Mouse (Mus musculus) CH12.LX (cell line): Measurements from ENCODE around the gene Pprc1. TPM values are rescaled to one million over a fixed set of nuclear protein-coding genes. Genes with fewer than 3 reads are reported as not detected.

ENCODE experiments used
- DNase-seq: peaks from one replicate; pipeline ENCODE4 v3.0.0-alpha.2; 2013; ENCODE audit errors: extremely low read depth
- H3K27ac ChIP-seq: 2 replicates; pipeline ENCODE4 v1.5.1; 2012; ENCODE audit warnings: low read depth, mild to moderate bottlenecking, control low read depth, moderate library complexity; ENCODE audit not compliant: insufficient read depth
- H3K27me3 ChIP-seq: replicated peaks from 2 replicates; pipeline ENCODE3; 2012; ENCODE audit warnings: inconsistent platforms
- H3K36me3 ChIP-seq, 2 experiments: replicated peaks in 1 of 2; 2 replicates each; pipeline versions ENCODE3 to v1.6.1; 2012; ENCODE audit warnings: inconsistent platforms in 1 of 2, low read length in 1 of 2, mild to moderate bottlenecking in 1 of 2, mixed read lengths in 1 of 2, moderate library complexity in 1 of 2; ENCODE audit not compliant: control insufficient read depth in 1 of 2, insufficient read depth in 1 of 2
- H3K4me1 ChIP-seq, 2 experiments: 2 replicates each; pipeline ENCODE4 v1.6.1; 2012; ENCODE audit warnings: inconsistent platforms in 1 of 2, moderate library complexity in 1 of 2; ENCODE audit not compliant: insufficient read depth in 2 of 2, control insufficient read depth in 1 of 2
- H3K4me2 ChIP-seq: 2 replicates; pipeline ENCODE4 v1.6.1; 2012; ENCODE audit warnings: low read depth, mild to moderate bottlenecking, control low read depth; ENCODE audit not compliant: poor library complexity, insufficient read depth, severe bottlenecking
- H3K4me3 ChIP-seq, 3 experiments: fragments of 150-350 bp in 1 of 3; sonication (generic) in 1 of 3; replicated peaks in 1 of 3; 2 replicates each; pipeline versions ENCODE3 to v1.5.1; 2011 to 2012; ENCODE audit warnings: low read depth in 2 of 3, low read length in 2 of 3, mild to moderate bottlenecking in 2 of 3, moderate library complexity in 2 of 3, control low read depth in 1 of 3, improper control_type of control experiment in 1 of 3, inconsistent platforms in 1 of 3, mixed read lengths in 1 of 3; ENCODE audit not compliant: poor library complexity in 1 of 3
- H3K79me2 ChIP-seq: replicated peaks from 2 replicates; pipeline ENCODE4 v1.6.1; 2012; ENCODE audit warnings: mild to moderate bottlenecking, moderate library complexity; ENCODE audit not compliant: control insufficient read depth, poor library complexity, insufficient read depth, severe bottlenecking; ENCODE audit errors: extremely low read depth
- H3K9ac ChIP-seq: 2 replicates; pipeline ENCODE4 v1.6.1; 2012; ENCODE audit warnings: low read depth, mild to moderate bottlenecking, control low read depth, moderate library complexity; ENCODE audit not compliant: insufficient read depth
- H3K9me3 ChIP-seq: replicated peaks from 2 replicates; pipeline ENCODE3; 2012; ENCODE audit warnings: low read length, inconsistent platforms, mixed read lengths
- BHLHE40 ChIP-seq: IDR thresholded peaks from 2 replicates; pipeline ENCODE4 v1.6.1; 2011; ENCODE audit warnings: mild to moderate bottlenecking, low read depth, low read length, improper control_type of control experiment
- CHD1 ChIP-seq: IDR thresholded peaks from 2 replicates; pipeline ENCODE4 v1.6.1; 2012; ENCODE audit warnings: low read depth, low read length, improper control_type of control experiment, inconsistent platforms
- E2F4 ChIP-seq: IDR thresholded peaks from 2 replicates; pipeline ENCODE4 v1.6.1; 2011; ENCODE audit warnings: low read depth, low read length, improper control_type of control experiment; ENCODE audit not compliant: insufficient replicate concordance
- ELF1 ChIP-seq: IDR thresholded peaks from 2 replicates; pipeline ENCODE4 v1.6.1; 2014; ENCODE audit warnings: low read depth, mild to moderate bottlenecking, inconsistent platforms, low read length, improper control_type of control experiment
- ETS1 ChIP-seq: conservative IDR thresholded peaks from 2 replicates; pipeline ENCODE4 v1.6.1; 2012; ENCODE audit warnings: low read depth, mild to moderate bottlenecking, inconsistent platforms, low read length, improper control_type of control experiment, moderate library complexity
- GABPA ChIP-seq: IDR thresholded peaks from 2 replicates; pipeline ENCODE4 v1.6.1; 2012; ENCODE audit warnings: low read depth, low read length, improper control_type of control experiment, inconsistent platforms; ENCODE audit not compliant: insufficient replicate concordance
- HCFC1 ChIP-seq: IDR thresholded peaks from 2 replicates; pipeline ENCODE4 v1.6.1; 2012; ENCODE audit warnings: low read depth, mild to moderate bottlenecking, inconsistent platforms, low read length, improper control_type of control experiment
- IRF4 ChIP-seq: IDR thresholded peaks from 2 replicates; pipeline ENCODE4 v1.6.1; 2014; ENCODE audit warnings: low read depth, mild to moderate bottlenecking, inconsistent platforms, low read length, improper control_type of control experiment
- JUN ChIP-seq: IDR thresholded peaks from 2 replicates; pipeline ENCODE4 v1.6.1; 2011; ENCODE audit warnings: low read depth, mild to moderate bottlenecking, low read length, improper control_type of control experiment, moderate library complexity; ENCODE audit not compliant: insufficient read depth
- JUND ChIP-seq: conservative IDR thresholded peaks from 2 replicates; pipeline ENCODE4 v1.6.1; 2011; ENCODE audit warnings: low read depth, low read length, improper control_type of control experiment
- KAT2A ChIP-seq: IDR thresholded peaks from 2 replicates; pipeline ENCODE4 v1.6.1; 2012; ENCODE audit warnings: low read length, improper control_type of control experiment, inconsistent platforms; ENCODE audit not compliant: insufficient replicate concordance
- MAFK ChIP-seq: IDR thresholded peaks from 2 replicates; pipeline ENCODE4 v1.6.1; 2011; ENCODE audit warnings: low read length, improper control_type of control experiment; ENCODE audit not compliant: insufficient replicate concordance
- MAX ChIP-seq: IDR thresholded peaks from 2 replicates; pipeline ENCODE4 v1.6.1; 2011; ENCODE audit warnings: low read length, improper control_type of control experiment
- MAZ ChIP-seq: IDR thresholded peaks from 2 replicates; pipeline ENCODE4 v1.6.1; 2012; ENCODE audit warnings: low read depth, mild to moderate bottlenecking, inconsistent platforms, low read length, improper control_type of control experiment, moderate library complexity
- MEF2A ChIP-seq: IDR thresholded peaks from 2 replicates; pipeline ENCODE4 v1.6.1; 2014; ENCODE audit warnings: low read depth, mild to moderate bottlenecking, inconsistent platforms, low read length, improper control_type of control experiment, borderline replicate concordance
- MXI1 ChIP-seq: IDR thresholded peaks from 2 replicates; pipeline ENCODE4 v1.6.1; 2011; ENCODE audit warnings: mild to moderate bottlenecking, low read depth, low read length, improper control_type of control experiment
- MYC ChIP-seq: IDR thresholded peaks from 2 replicates; pipeline ENCODE4 v1.6.1; 2011; ENCODE audit warnings: low read depth, mild to moderate bottlenecking, improper control_type of control experiment, low read length
- NELFE ChIP-seq: IDR thresholded peaks from 2 replicates; pipeline ENCODE4 v1.6.1; 2011; ENCODE audit warnings: low read depth, low read length, improper control_type of control experiment
- NRF1 ChIP-seq: IDR thresholded peaks from 2 replicates; pipeline ENCODE4 v1.6.1; 2014; ENCODE audit warnings: low read depth, mild to moderate bottlenecking, inconsistent platforms, low read length, improper control_type of control experiment, moderate library complexity
- PAX5 ChIP-seq: IDR thresholded peaks from 2 replicates; pipeline ENCODE4 v1.6.1; 2012; ENCODE audit warnings: low read length, inconsistent platforms, mixed read lengths
- POLR2A ChIP-seq: IDR thresholded peaks from 2 replicates; pipeline ENCODE4 v1.6.1; 2011; ENCODE audit warnings: low read depth, mild to moderate bottlenecking, improper control_type of control experiment, low read length
- POLR2AphosphoS2 ChIP-seq: IDR thresholded peaks from 2 replicates; pipeline ENCODE4 v1.6.1; 2011; ENCODE audit warnings: low read depth, low read length, improper control_type of control experiment
- RCOR1 ChIP-seq: conservative IDR thresholded peaks from 2 replicates; pipeline ENCODE4 v1.6.1; 2012; ENCODE audit warnings: low read depth, mild to moderate bottlenecking, inconsistent platforms, low read length, improper control_type of control experiment
- SIN3A ChIP-seq: IDR thresholded peaks from 2 replicates; pipeline ENCODE4 v1.6.1; 2012; ENCODE audit warnings: low read length, improper control_type of control experiment, inconsistent platforms
- TBP ChIP-seq: conservative IDR thresholded peaks from 2 replicates; pipeline ENCODE4 v1.6.1; 2011; ENCODE audit warnings: low read depth, low read length, improper control_type of control experiment
- TCF12 ChIP-seq: IDR thresholded peaks from 2 replicates; pipeline ENCODE4 v1.6.1; 2014; ENCODE audit warnings: low read depth, mild to moderate bottlenecking, inconsistent platforms, low read length, improper control_type of control experiment
- USF1 ChIP-seq: IDR thresholded peaks from 2 replicates; pipeline ENCODE4 v1.6.1; 2014; ENCODE audit warnings: low read depth, mild to moderate bottlenecking, inconsistent platforms, low read length, improper control_type of control experiment
- USF2 ChIP-seq: conservative IDR thresholded peaks from 2 replicates; pipeline ENCODE4 v1.6.1; 2011; ENCODE audit warnings: low read depth, low read length, improper control_type of control experiment
- ZC3H11A ChIP-seq: IDR thresholded peaks from 2 replicates; pipeline ENCODE4 v1.6.1; 2012; ENCODE audit warnings: low read depth, mild to moderate bottlenecking, inconsistent platforms, low read length, improper control_type of control experiment
- ZKSCAN1 ChIP-seq: IDR thresholded peaks from 2 replicates; pipeline ENCODE4 v1.6.1; 2012; ENCODE audit warnings: low read depth, inconsistent platforms, low read length, improper control_type of control experiment, borderline replicate concordance
- ZMIZ1 ChIP-seq: IDR thresholded peaks from 2 replicates; pipeline ENCODE4 v1.6.1; 2012; ENCODE audit warnings: low read depth, mild to moderate bottlenecking, inconsistent platforms, low read length, improper control_type of control experiment
- dilution Hi-C: fragments of 300-500 bp; cut with MboI; formaldehyde crosslinking; loops from 2 replicates; pipeline ENCODE4 v1.14.3; 2020; ENCODE audit warnings: low sequenced_read_pairs; ENCODE audit not compliant: extremely low pct_unique_long_range_greater_than_20kb, extremely low pct_ligation_motif_present
- in situ Hi-C: fragments of 300-500 bp; cut with MboI; formaldehyde crosslinking; loops from 3 replicates; pipeline ENCODE4 v1.14.3; 2019; ENCODE audit warnings: low sequenced_read_pairs, low pct_ligation_motif_present, low pct_unique_long_range_greater_than_20kb, mixed read lengths
- polyA plus RNA-seq: library from polyadenylated mRNA; unstranded; fragments of >175 nt; gene quantifications from 2 replicates; pipeline ENCODE4 v1.2.1, GENCODE M21; 2012; ENCODE audit warnings: low read depth; ENCODE audit not compliant: insufficient read length
- total RNA-seq, 2 experiments: library from RNA; depleted of rRNA; stranded (reverse); fragments of 300-350 nt in 1 of 2; fragments of >200 nt in 1 of 2; gene quantifications; 2 replicates each; pipeline ENCODE4 v1.2.3; 2012 to 2014

Gene Pprc1
- total and polyA plus RNA-seq, 3 experiments = 13.0 to 68.7 (median 21.2) TPM

- H3K4me1 ChIP-seq = peaks cover 8 to 44% of the 10 kb centered on the region in 2 experiments
- peak overlapping the region; percentile 88 for H3K27ac ChIP-seq
- peak overlapping the region; percentile 56 to 76 (median 65) for H3K4me3 ChIP-seq
- H3K36me3 ChIP-seq = peaks cover 9 to 16% of the 10 kb centered on the region in 2 experiments
- in situ Hi-C loops (no loop called here), dilution Hi-C loops (no loop called here)
- peak; percentile 69 for DNase-seq
- peaks cover 1% of the 10 kb centered on the region for H3K27me3 ChIP-seq
- peak; percentile 88 for TF ChIP-seq TBP
- no peak for TF ChIP-seq USF2
- peak; percentile 63 for TF ChIP-seq NELFE
- 0 out of 2 replicates have a peak, but pooled peaks have one; percentile 52 for TF ChIP-seq MEF2A
- no peak for TF ChIP-seq RCOR1
- TF ChIP-seq E2F4 = no peak
- 0 out of 2 replicates have a peak, but pooled peaks have one; percentile 40 for TF ChIP-seq KAT2A
- TF ChIP-seq USF1 = no peak
- TF ChIP-seq ZMIZ1 = no peak; the same call in none of the 2 replicates
- peak; percentile 45; the same call in 1 of the 2 replicates for TF ChIP-seq IRF4
- TF ChIP-seq ETS1 = peak; percentile 29
- TF ChIP-seq SIN3A = peak; percentile 66; the same call in 1 of the 2 replicates
- 0 out of 2 replicates have a peak, but pooled peaks have one; percentile 65 for TF ChIP-seq CHD1
- TF ChIP-seq ZC3H11A = no peak
- TF ChIP-seq JUN = no peak
- no peak for TF ChIP-seq ZKSCAN1
- no peak for TF ChIP-seq NRF1
- no peak for TF ChIP-seq PAX5
- TF ChIP-seq POLR2AphosphoS2 = no peak
- peak; percentile 58 for TF ChIP-seq MAX
- TF ChIP-seq MAFK = no peak
- TF ChIP-seq TCF12 = peak; percentile 77
- peak; percentile 86 for TF ChIP-seq MXI1
- TF ChIP-seq HCFC1 = peak; percentile 73
- peak; percentile 64 for TF ChIP-seq BHLHE40
- no peak for TF ChIP-seq GABPA
- TF ChIP-seq JUND = no peak
- peak; percentile 66 for TF ChIP-seq POLR2A
- TF ChIP-seq MYC = peak; percentile 98
- peak; percentile 59 for TF ChIP-seq ELF1
- TF ChIP-seq MAZ = 0 out of 2 replicates have a peak, but pooled peaks have one; percentile 59
- no peaks in the 10 kb centered on the region for H3K9me3 ChIP-seq
- peak overlapping the region; percentile 84 for H3K9ac ChIP-seq
- peak overlapping the region; percentile 89 for H3K4me2 ChIP-seq
- peaks cover 62% of the 10 kb centered on the region for H3K79me2 ChIP-seq
Measured at GRCm38 (mm10) chr19:46040149-46040902, 4.4 kb upstream of the Pprc1 start.
